In genomic region chr5:33694848-33695717, GRCm38 (mm10) we compare ENCODE assay signal across 8 mouse cellular contexts. TPM values are rescaled to one million over a fixed set of nuclear protein-coding genes. Genes with fewer than 3 reads are reported as not detected.
DNase-seq lines count a peak whose midpoint lies in the region; ATAC-seq and TF ChIP-seq lines count a peak whose summit lies in the region.

No protein-coding gene starts in this region.

- intact Hi-C loops in heart, postnatal 36 days (cut with DNase I), result no loop called here
- intact Hi-C loops in left cerebral cortex, adult 2 months (cut with DNase I), result no loop called here

- no peak for ATAC-seq in cerebellum, adult (ENCODE audit: insufficient number of reproducible peaks, low FRiP score, low TSS enrichment)

- H3K4me3 ChIP-seq in embryonic fibroblast, embryonic 13.5 days (ENCODE audit: insufficient read depth, low read length), result 0 out of 2 replicates have a peak overlapping the region, but pooled peaks have one; percentile 10
- H3K4me3 ChIP-seq in left cerebral cortex, adult 2 months, result peak overlapping the region; percentile 49

- H3K27ac ChIP-seq in embryonic fibroblast, embryonic 13.5 days (ENCODE audit: insufficient read depth, low read length), result no peak overlapping the region
- H3K27ac ChIP-seq in left cerebral cortex, adult 2 months, result no peak overlapping the region

- TF ChIP-seq POLR2A in embryonic fibroblast, embryonic 13.5 days (IDR thresholded peaks at IDR 0.05; ENCODE audit: low read depth, low read length), result no peak

- H3K4me1 ChIP-seq in embryonic fibroblast, embryonic 13.5 days (ENCODE audit: control insufficient read depth, insufficient read depth, low read length), result no peaks in the 10 kb centered on the region

- no peak for TF ChIP-seq CTCF in embryonic fibroblast, embryonic 13.5 days (IDR thresholded peaks at IDR 0.05; ENCODE audit: borderline replicate concordance, insufficient read depth, low read length)
- no peak for TF ChIP-seq CTCF in left cerebral cortex, adult 2 months (IDR thresholded peaks at IDR 0.05)

- peak; percentile 40 for DNase-seq in kidney, adult 18-20 months
- DNase-seq in kidney, adult 8-10 months, result no peak
- DNase-seq in heart, postnatal 36 days, result peak; percentile 51 to 65
- DNase-seq in left cerebral cortex, adult 2 months (ENCODE audit: extremely low spot score in 1 of 2, low spot score in 2 of 2), result peak; percentile 48 to 59
- DNase-seq in lung, postnatal 36 days, result peak; percentile 85
- peak; percentile 62 for DNase-seq in right cerebral cortex, postnatal 25 days

RNA-seq across cellular contexts. Expression of gene Fgfr3, which starts 26.4 kb away (rescaled TPM):
- 0.97 and 1.7 TPM in 2 replicates for polyA plus RNA-seq in embryonic fibroblast, embryonic 13.5 days (2011; ENCODE audit: insufficient read length, low read depth, missing spikeins)
- 1 to 10 TPM; 6.2 to 9.6 TPM for total RNA-seq in heart, postnatal 36 days (2021)
- total RNA-seq in left cerebral cortex, adult 2 months (2021), result 100 to 1,000 TPM; 112 to 140 TPM

RNA-seq across cellular contexts. Expression of gene Tmem129, which starts 36.9 kb away (rescaled TPM):
- polyA plus RNA-seq in embryonic fibroblast, embryonic 13.5 days (2011; ENCODE audit: insufficient read length, low read depth, missing spikeins), result 22.8 and 28.1 TPM in 2 replicates
- total RNA-seq in heart, postnatal 36 days (2021), result 10 to 100 TPM; 20.8 to 21.0 TPM
- total RNA-seq in left cerebral cortex, adult 2 months (2021), result 10 to 100 TPM; 24.8 to 26.7 TPM

RNA-seq across cellular contexts. Expression of gene Tacc3, which starts 37.2 kb away (rescaled TPM):
- polyA plus RNA-seq in embryonic fibroblast, embryonic 13.5 days (2011; ENCODE audit: insufficient read length, low read depth, missing spikeins), result 62.0 and 75.1 TPM in 2 replicates
- total RNA-seq in heart, postnatal 36 days (2021), result 1 to 10 TPM; 2.0 to 2.2 TPM
- total RNA-seq in left cerebral cortex, adult 2 months (2021), result 1 to 10 TPM; 5.3 to 7.2 TPM

RNA-seq across cellular contexts. Expression of gene Slbp, which starts 42.7 kb away (rescaled TPM):
- polyA plus RNA-seq in embryonic fibroblast, embryonic 13.5 days (2011; ENCODE audit: insufficient read length, low read depth, missing spikeins), result 60.2 and 67.7 TPM in 2 replicates
- 10 to 100 TPM; 13.1 to 13.7 TPM for total RNA-seq in heart, postnatal 36 days (2021)
- total RNA-seq in left cerebral cortex, adult 2 months (2021), result 10 to 100 TPM; 24.4 to 25.7 TPM

Comparison
In these comparisons a context has a peak if more than half of its experiments do, and no peak if none do; other contexts are left out.
1. DNase-seq: peak in kidney, adult 18-20 months (single experiment), heart, postnatal 36 days (2 of 2), left cerebral cortex, adult 2 months (2 of 2), lung, postnatal 36 days (single experiment) and right cerebral cortex, postnatal 25 days (single experiment); none in kidney, adult 8-10 months (0 of 2).
2. RNA of gene Fgfr3, which starts 26.4 kb away (total RNA-seq): 112 to 140 TPM in left cerebral cortex, adult 2 months; 6.2 to 9.6 TPM in heart, postnatal 36 days; every median in the first group is over 10 times any median in the second.